Mouse (Mus musculus) gastrocnemius, adult 8-10 months (tissue): Measurements from ENCODE around the gene Nfkbiz. TPM values are rescaled to one million over a fixed set of nuclear protein-coding genes. Genes with fewer than 3 reads are reported as not detected.

Experiments used
- DNase-seq, 2 experiments: peaks; one replicate each; pipeline ENCODE4 v3.0.0; 2022; ENCODE audit warnings: low spot score in 2 of 2
- total RNA-seq, 4 experiments: library from RNA; stranded (reverse); gene quantifications; 2 replicates each; pipeline ENCODE4 v1.2.4; 2022

Gene Nfkbiz
- total RNA-seq, 4 experiments from 2014 or later: 0.61 to 1.1 (median 0.93) TPM

GRCm38 (mm10) chr16:55807505-55807932 lies 31.2 kb downstream of the Nfkbiz start:
- no peak for DNase-seq

DNA sequence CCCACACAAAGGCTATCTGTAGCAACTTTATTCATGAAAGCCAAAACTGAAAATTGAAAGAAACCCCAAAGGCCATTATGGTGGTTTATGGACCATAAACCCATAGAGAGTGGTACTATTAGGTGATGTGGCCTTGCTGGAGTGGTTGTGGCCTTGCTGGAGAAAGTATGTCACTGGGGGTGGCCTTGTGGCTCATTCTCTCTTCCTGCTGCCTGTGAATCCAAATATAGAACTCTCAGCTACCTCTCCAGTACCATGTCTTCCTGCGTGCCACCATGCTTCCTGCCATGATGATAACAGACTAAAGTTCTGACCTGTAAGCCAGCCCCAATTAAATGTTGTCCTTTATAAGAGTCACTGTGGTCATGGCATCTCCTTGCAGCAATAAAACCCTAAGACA lies 33.9 kb downstream of the Nfkbiz start:
- no peak for DNase-seq

DNA sequence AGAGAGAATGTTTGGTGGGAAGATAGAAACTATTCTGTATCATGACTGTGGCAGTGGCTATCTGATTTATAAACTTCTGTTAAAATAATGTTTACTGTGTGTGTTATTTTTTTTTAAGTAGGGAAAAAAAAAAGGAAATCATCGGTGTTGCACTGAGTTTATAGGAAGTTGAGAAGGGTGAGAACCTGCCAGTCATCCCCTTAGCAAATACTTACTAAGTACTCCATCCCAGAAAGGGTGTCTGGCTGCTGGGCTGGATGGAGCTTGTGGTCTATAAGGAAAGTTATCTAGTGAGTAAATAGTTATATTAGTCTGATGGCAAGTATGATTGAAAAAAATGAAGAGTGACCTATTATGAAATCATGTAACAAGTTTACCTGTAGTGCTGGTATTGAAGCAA lies 37.1 kb downstream of the Nfkbiz start:
- DNase-seq: no peak

DNA sequence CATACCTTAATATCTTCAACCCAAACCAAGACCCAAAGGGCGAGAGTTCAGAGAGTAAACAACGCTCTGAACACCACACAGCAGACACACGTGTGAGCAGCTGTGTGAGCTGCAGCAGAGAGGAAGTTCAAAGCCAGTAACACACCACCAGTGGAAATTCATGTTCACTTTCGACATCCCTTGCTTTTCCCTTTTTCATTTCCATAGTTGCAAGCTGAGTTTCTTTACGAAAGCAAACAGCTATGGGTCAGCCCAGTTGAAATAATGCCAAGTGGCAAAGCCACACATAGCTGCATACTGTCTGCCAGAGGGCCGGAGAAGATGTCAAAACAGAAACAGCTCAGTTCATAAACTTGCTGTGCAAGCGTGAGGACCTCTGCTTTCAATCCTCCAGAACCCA lies 39.9 kb downstream of the Nfkbiz start:
- no peak for DNase-seq

DNA sequence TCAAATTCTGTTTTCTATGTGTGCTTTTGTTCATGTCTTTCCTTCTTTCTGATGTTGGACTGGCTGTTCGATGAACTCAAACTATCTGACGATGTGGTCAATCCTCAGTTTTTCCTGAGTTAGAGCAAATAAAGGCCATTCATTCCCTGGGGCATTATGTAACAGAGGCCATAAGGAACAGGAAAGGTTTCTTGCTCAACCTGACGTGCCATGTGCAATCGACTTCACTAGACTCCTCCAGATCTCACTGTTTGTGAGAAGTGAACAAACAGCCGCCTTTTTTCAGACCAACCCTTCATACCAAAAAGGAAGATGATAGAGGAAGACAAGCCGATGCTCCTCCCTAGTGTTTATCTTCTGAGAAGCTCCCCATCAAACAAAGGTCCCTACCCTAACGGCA lies 48.4 kb downstream of the Nfkbiz start:
- DNase-seq: no peak

DNA sequence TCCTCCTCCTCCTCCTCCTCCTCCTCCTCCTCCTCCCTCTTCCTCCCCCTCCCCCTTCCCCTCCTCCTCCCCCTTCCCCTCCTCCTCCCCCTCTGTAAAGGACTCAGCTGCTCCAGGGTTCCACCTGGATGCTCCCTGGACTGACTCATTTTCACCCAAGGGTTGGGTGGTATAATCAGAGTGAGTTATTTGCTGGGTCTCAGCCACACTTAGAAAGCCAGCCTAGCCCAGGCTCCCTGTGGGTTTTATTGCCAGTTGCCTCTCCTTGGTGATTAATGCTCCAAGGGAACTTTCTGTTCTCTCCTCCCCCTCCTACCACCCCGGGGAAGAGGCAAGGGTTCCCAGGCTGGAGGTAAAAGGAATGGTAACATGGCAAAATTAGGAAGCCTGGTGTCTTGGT lies 49.4 kb downstream of the Nfkbiz start:
- DNase-seq: no peak

GRCm38 (mm10) chr16:55788671-55789070 lies 50.0 kb downstream of the Nfkbiz start:
- no peak for DNase-seq

- no peak for DNase-seq
Observed at GRCm38 (mm10) chr16:55787385-55788072, 51.2 kb downstream of the Nfkbiz start.

DNA sequence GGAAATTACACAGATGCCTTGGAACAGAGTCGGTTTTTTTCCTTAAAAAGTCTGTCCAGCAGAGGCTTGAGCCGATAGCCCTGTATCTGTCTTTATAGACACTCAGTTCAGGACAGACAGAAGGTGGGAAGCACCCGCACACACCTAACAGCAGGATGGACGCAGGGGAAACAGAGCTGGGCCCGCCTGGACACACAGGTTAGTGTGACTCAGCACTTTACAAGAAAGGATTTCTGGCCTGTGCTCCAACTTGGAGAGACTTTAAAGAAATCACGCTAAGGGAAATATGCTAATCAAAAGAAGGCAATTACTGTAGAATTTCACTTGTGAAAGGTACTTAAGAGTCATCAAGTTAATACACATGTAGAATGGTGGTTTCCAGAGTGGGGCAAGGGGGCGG lies 54.3 kb downstream of the Nfkbiz start:
- DNase-seq: no peak

DNA sequence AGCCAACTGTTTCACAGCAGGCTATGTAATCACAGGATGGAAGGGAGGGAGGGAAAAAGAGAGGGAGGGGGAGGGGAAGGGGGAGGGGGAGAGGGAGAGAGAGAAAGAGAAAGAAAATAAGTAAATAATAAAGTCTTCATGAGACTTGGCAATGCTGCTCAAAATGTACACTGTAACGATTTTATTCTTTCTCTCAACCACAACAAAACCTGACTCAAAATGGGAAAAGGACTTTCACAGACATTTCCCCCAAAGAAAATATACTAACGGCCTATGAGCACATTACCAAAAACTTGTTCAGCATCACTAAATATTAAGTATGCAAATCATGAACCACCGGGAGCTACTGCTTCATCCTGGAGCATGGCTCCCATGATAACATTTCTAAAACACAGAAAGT lies 54.8 kb downstream of the Nfkbiz start:
- DNase-seq: no peak

GRCm38 (mm10) chr16:55782911-55783310 lies 55.8 kb downstream of the Nfkbiz start:
- no peak for DNase-seq

GRCm38 (mm10) chr16:55781809-55782208 lies 56.9 kb downstream of the Nfkbiz start:
- no peak for DNase-seq

DNA sequence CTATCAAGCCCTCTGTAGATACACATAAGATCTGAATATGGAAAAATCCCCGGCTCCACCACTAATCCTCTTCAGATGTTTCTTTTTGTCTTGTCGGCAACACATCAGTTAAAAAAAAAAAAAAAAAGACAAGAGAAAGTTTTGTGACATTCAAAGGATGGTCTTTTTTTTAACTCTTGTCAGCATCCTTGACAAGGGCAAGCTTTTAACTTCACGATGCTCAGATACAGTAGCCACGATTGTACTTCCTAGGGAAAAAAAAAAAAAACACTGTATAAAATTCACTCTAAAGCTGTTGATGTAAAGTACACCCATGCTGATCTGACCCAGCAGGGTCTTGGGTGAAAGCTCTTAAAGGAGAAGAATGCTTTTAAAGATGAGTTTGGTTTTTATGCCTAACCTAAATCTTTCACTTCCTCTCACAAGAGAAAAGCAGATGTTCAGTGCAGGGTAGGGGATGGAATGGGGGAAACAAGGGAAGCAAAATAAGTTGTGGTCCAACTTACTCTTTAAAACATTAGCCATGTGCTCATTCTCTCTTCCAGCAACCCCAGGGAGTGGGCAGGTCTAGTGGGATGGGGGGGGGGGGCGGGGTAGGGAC lies 57.6 kb downstream of the Nfkbiz start:
- DNase-seq: no peak

DNA sequence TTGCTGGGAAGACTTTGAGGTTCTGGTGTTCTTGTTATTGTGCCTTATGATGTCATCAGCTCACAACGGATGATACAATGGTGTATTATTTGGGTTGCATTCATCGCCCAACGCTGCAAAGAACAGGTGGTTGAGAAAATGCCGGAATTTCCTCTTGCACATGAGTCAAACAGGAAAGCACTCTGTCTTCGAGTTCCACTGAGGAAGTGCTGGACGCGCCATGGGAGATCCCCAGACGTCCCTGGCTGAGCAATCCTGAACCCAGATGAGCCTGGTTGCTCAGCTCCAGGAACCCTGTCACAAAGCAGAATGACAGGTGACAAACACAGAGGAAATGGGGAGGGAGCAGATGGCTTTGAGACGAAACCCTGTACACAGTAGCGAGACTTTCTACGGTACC lies 62.4 kb downstream of the Nfkbiz start:
- no peak for DNase-seq

GRCm38 (mm10) chr16:55770247-55770646 lies 68.5 kb downstream of the Nfkbiz start:
- DNase-seq: no peak

Other genes with a start within 250 kb of the Nfkbiz start
- gene Nxpe3, start 56.4 kb upstream of the Nfkbiz start, total RNA-seq: under 1 TPM; 0.27 to 0.70 (median 0.38) TPM
- 1 to 10 TPM; 4.3 to 7.2 (median 5.5) TPM for gene Cep97, start 96.0 kb upstream of the Nfkbiz start, total RNA-seq
- gene Rpl24, start 127.4 kb upstream of the Nfkbiz start, total RNA-seq: 100 to 1,000 TPM; 479 to 689 (median 565) TPM
- 10 to 100 TPM in 2 of 4 experiments, 1 to 10 TPM in 2; 9.6 to 15.0 (median 10.2) TPM for gene Zbtb11, start 135.0 kb upstream of the Nfkbiz start, total RNA-seq
- 10 to 100 TPM; 54.8 to 66.4 (median 63.5) TPM for gene Pcnp, start 190.8 kb upstream of the Nfkbiz start, total RNA-seq
- gene Trmt10c, start 198.9 kb upstream of the Nfkbiz start, total RNA-seq: 1 to 10 TPM; 8.0 to 8.9 (median 8.4) TPM
- gene Senp7, start 209.4 kb upstream of the Nfkbiz start, total RNA-seq: 10 to 100 TPM in 1 of 4 experiments, 1 to 10 TPM in 3; 8.3 to 10.5 (median 9.3) TPM